Mouse (Mus musculus): ENCODE results near the gene Tmem217. TPM values are rescaled to one million over a fixed set of nuclear protein-coding genes. Genes with fewer than 3 reads are reported as not detected.
A peak's percentile ranks its signal among the peaks of the same experiment; 100 is the strongest.

Tmem217 gene
- polyA plus RNA-seq (2012; rRNA removed) (0.09 TPM in 1 of 2 replicates, not detected in the other), polyA plus RNA-seq (2014; fragmentation: Nextera tagmentation; extraction: Ambion mirVana) (not detected in 2 replicates)

DNA sequence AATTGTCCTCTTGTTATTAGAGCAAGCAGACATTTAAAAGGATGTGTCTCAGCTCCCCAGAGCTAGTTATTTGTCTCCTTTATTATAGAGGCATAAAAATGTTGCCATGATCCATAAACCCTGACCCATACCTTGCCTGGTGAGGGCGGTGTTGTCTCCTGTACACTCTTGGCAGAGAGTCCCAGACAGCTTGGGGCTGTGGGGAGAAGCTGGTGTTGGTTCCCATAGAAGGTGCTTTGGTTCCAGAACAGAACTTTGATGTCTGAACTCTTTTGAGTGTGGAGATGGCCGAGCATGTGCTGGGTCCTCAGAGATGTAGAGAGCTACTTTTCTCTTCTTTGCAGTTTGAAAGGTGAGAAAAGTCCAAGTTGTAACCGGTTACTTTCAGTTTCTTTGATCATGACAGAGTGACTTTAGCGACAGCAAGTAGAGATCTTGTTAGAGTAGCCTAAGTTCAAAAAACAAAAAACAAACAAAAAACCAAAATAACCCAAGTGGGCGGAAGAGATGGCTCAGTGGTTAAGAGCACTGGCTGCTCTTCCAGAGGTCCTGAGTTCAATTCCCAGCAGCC lies at the start of gene Tmem217:
TSS of gene Tmem217 (minus strand) at position 224 of the 571 bp plus-strand sequence.
- Histone ChIP-seq H3K4me3 (ENCODE audit: insufficient read depth in 1 of 2, low read depth in 2 of 2, low read length in 2 of 2) (no peak within 1 kb of the TSS), H3K27me3 (ENCODE audit: control insufficient read depth, insufficient read depth, low read length) (no peaks in the 10 kb centered on the region), H3K4me1 (replicated peaks; ENCODE audit: control insufficient read depth in 2 of 2, insufficient read depth in 2 of 2, low read length in 1 of 2) (peaks cover 15 to 16% of the 10 kb centered on the region in 2 experiments), H3K9me3 (ENCODE audit: control insufficient read depth, low read length) (no peaks in the 10 kb centered on the region), H3K4me2 (ENCODE audit: low read depth) (peak within 1 kb of the TSS; percentile 76), H3K36me3 (replicated peaks; ENCODE audit: control insufficient read depth, insufficient read depth, low read depth) (no peaks in the 10 kb centered on the region), H3K9ac (replicated peaks) (no peak within 1 kb of the TSS), H3K27ac (no peak within 1 kb of the TSS)
- DNase-seq (ENCODE audit: low read depth in 3 of 3, low spot score in 3 of 3): no peak
- no peak for TF ChIP-seq CTCF (IDR thresholded peaks at IDR 0.05; ENCODE audit: low read depth)
- TF ChIP-seq EP300 (IDR thresholded peaks at IDR 0.05; ENCODE audit: low read depth): no peak
- whole genome bisulfite sequencing (ENCODE audit: insufficient replicate concordance): 71% methylated on average over 5 of the region's 5 CpGs
- ATAC-seq (ENCODE audit: insufficient read depth): no peak

DNA sequence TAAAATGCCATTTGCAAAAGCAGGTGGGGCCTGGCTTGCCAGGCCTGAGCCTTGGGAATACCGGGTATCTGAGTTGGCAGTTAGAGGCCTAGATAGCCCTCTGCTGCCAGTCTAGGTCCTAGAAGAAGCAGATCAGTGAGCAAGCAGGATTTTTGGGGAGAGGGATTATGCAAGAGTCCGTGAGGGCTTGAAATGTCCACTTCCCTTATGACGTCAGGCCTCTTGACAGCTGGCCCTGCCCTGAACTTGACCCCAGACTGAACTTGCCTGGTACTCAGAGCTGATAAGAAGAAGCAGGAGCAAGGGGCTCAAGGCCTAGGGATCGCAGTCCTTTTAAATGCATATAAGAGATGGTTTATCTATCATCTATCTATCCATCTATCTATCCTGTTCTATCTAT lies 49.2 kb upstream of the Tmem217 start:
- WGBS (ENCODE audit: insufficient replicate concordance): 50% methylated on average over 4 of the region's 4 CpGs
- Histone ChIP-seq H3K4me3 (ENCODE audit: insufficient read depth in 1 of 2, low read depth in 2 of 2, low read length in 2 of 2) (no peak overlapping the region), H3K4me2 (ENCODE audit: low read depth) (no peak overlapping the region), H3K36me3 (replicated peaks; ENCODE audit: control insufficient read depth, insufficient read depth, low read depth) (no peaks in the 10 kb centered on the region), H3K4me1 (replicated peaks; ENCODE audit: control insufficient read depth in 2 of 2, insufficient read depth in 2 of 2, low read length in 1 of 2) (no peaks in the 10 kb centered on the region), H3K27me3 (ENCODE audit: control insufficient read depth, insufficient read depth, low read length) (no peaks in the 10 kb centered on the region), H3K9ac (replicated peaks) (no peak overlapping the region), H3K9me3 (ENCODE audit: control insufficient read depth, low read length) (no peaks in the 10 kb centered on the region), H3K27ac (no peak overlapping the region)
- TF ChIP-seq EP300 (IDR thresholded peaks at IDR 0.05; ENCODE audit: low read depth) (no peak), CTCF (IDR thresholded peaks at IDR 0.05; ENCODE audit: low read depth) (no peak)
- ATAC-seq (ENCODE audit: insufficient read depth): no peak
- no peak for DNase-seq (ENCODE audit: low read depth in 3 of 3, low spot score in 3 of 3)

DNA sequence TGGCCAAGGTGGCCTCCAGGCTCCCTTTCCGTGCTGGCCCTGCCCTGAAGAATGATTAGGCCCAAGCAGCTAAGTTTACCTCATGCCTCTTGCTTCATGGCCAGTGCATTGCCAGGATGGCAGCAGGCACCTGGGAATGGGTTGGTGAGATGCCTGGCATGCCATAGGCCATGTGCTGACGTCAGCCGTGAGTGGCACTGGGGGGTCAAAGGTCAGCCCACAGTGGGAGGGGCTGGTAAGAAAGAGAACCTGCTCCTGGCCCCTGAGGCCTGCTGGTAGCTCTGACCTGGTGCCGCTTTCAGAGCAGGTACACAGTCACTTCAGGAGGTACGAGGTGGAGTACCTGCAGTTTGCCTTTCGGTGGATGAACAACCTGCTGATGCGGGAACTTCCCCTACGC lies 47.4 kb upstream of the Tmem217 start:
- 86% methylated on average over 8 of the region's 8 CpGs for WGBS (ENCODE audit: insufficient replicate concordance)
- Histone ChIP-seq H3K27ac (no peak overlapping the region), H3K9ac (replicated peaks) (no peak overlapping the region), H3K4me2 (ENCODE audit: low read depth) (no peak overlapping the region), H3K36me3 (replicated peaks; ENCODE audit: control insufficient read depth, insufficient read depth, low read depth) (no peaks in the 10 kb centered on the region; the same call in 1 of the 2 replicates), H3K4me3 (ENCODE audit: insufficient read depth in 1 of 2, low read depth in 2 of 2, low read length in 2 of 2) (no peak overlapping the region), H3K4me1 (replicated peaks; ENCODE audit: control insufficient read depth in 2 of 2, insufficient read depth in 2 of 2, low read length in 1 of 2) (no peaks in the 10 kb centered on the region), H3K9me3 (ENCODE audit: control insufficient read depth, low read length) (no peaks in the 10 kb centered on the region), H3K27me3 (ENCODE audit: control insufficient read depth, insufficient read depth, low read length) (no peaks in the 10 kb centered on the region)
- no peak for TF ChIP-seq EP300 (IDR thresholded peaks at IDR 0.05; ENCODE audit: low read depth)
- TF ChIP-seq CTCF (IDR thresholded peaks at IDR 0.05; ENCODE audit: low read depth): no peak
- ATAC-seq (ENCODE audit: insufficient read depth): no peak
- no peak for DNase-seq (ENCODE audit: low read depth in 3 of 3, low spot score in 3 of 3)

DNA sequence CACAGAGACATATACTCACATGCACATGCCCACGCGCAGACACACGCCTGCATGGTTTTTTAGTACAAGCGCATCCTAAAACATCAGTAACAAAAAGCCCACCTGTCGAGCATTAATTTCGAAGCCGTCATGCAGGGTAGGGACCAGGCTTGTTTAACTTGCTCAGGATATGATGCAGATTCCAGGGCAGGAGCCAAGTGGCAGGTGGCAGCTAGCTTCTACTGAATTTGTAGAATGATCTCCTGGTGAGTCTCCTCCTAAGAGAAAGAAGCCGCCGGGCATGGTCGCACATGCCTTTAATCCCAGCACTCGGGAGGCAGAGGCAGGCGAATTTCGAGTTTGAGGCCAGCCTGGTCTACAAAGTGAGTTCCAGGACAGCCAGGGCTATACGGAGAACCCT lies 46.9 kb upstream of the Tmem217 start:
- Histone ChIP-seq H3K9ac (replicated peaks) (no peak overlapping the region), H3K27me3 (ENCODE audit: control insufficient read depth, insufficient read depth, low read length) (no peaks in the 10 kb centered on the region), H3K9me3 (ENCODE audit: control insufficient read depth, low read length) (no peaks in the 10 kb centered on the region), H3K27ac (no peak overlapping the region), H3K36me3 (replicated peaks; ENCODE audit: control insufficient read depth, insufficient read depth, low read depth) (no peaks in the 10 kb centered on the region; the same call in 1 of the 2 replicates), H3K4me1 (replicated peaks; ENCODE audit: control insufficient read depth in 2 of 2, insufficient read depth in 2 of 2, low read length in 1 of 2) (no peaks in the 10 kb centered on the region), H3K4me2 (ENCODE audit: low read depth) (no peak overlapping the region), H3K4me3 (ENCODE audit: insufficient read depth in 1 of 2, low read depth in 2 of 2, low read length in 2 of 2) (no peak overlapping the region)
- no peak for TF ChIP-seq CTCF (IDR thresholded peaks at IDR 0.05; ENCODE audit: low read depth)
- no peak for TF ChIP-seq EP300 (IDR thresholded peaks at IDR 0.05; ENCODE audit: low read depth)
- 86% methylated on average over 14 of the region's 14 CpGs for WGBS (ENCODE audit: insufficient replicate concordance)
- no peak for DNase-seq (ENCODE audit: low read depth in 3 of 3, low spot score in 3 of 3)
- ATAC-seq (ENCODE audit: insufficient read depth): no peak

DNA sequence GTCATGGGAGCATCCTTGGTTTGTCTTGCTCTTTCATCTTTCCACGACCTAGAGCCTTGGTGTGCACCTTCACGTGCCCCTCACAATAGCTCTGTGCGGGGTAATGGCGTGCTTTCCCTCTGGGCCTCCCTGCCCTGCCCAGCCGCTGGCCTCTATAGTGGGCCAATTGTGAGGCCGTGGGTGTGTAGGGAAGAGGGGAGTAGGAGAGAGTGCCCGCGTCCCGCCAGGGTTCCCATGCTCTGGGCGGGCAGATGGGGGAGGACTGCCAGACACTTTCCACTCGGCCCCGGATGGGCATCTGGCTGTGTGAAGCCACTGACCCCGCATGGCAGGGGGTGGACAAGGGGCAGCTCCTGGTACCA lies 44.6 kb upstream of the Tmem217 start:
- no peak for DNase-seq (ENCODE audit: low read depth in 3 of 3, low spot score in 3 of 3)
- Histone ChIP-seq H3K9me3 (ENCODE audit: control insufficient read depth, low read length) (no peaks in the 10 kb centered on the region), H3K9ac (replicated peaks) (no peak overlapping the region), H3K27ac (no peak overlapping the region), H3K27me3 (ENCODE audit: control insufficient read depth, insufficient read depth, low read length) (no peaks in the 10 kb centered on the region), H3K4me1 (replicated peaks; ENCODE audit: control insufficient read depth in 2 of 2, insufficient read depth in 2 of 2, low read length in 1 of 2) (no peaks in the 10 kb centered on the region), H3K36me3 (replicated peaks; ENCODE audit: control insufficient read depth, insufficient read depth, low read depth) (no peaks in the 10 kb centered on the region; the same call in 1 of the 2 replicates), H3K4me3 (ENCODE audit: insufficient read depth in 1 of 2, low read depth in 2 of 2, low read length in 2 of 2) (no peak overlapping the region), H3K4me2 (ENCODE audit: low read depth) (no peak overlapping the region)
- no peak for TF ChIP-seq CTCF (IDR thresholded peaks at IDR 0.05; ENCODE audit: low read depth)
- no peak for TF ChIP-seq EP300 (IDR thresholded peaks at IDR 0.05; ENCODE audit: low read depth)
- 84% methylated on average over 13 of the region's 13 CpGs for WGBS (ENCODE audit: insufficient replicate concordance)
- no peak for ATAC-seq (ENCODE audit: insufficient read depth)
